Comparison of ENCODE assay signal across 1 mouse cellular context in the genomic region with DNA sequence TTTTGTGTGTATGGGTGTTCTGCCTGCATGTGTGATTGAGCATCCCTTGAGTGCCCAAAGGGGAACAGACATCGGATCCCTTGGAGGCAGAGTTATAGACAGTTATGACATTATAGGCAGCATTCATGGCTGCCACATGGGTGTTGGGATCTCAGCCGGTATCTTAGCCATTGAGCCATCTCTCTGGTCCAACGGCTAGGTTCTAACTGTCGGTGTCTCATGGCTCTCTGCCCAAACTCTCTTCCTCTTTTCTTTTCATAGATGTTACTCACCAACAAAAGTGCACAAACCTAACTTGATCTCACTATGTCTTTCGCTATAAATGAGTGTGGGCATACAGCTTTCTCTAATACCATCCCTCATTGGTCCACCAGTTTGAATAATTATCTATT.
TF ChIP-seq lines count a peak whose summit lies in the region.

No protein-coding gene starts in this region.

TF ChIP-seq in MEL, 35 proteins besides CTCF, POLR2A, EP300 and RAD21 (continued from another document):
- TF ChIP-seq UBTF (IDR thresholded peaks at IDR 0.05; ENCODE audit: borderline replicate concordance, insufficient read depth, low read depth, low read length): no peak
- peak; percentile 100 for TF ChIP-seq MYB (IDR thresholded peaks at IDR 0.05; ENCODE audit: low read depth, low read length)
- no peak for TF ChIP-seq CHD2 (IDR thresholded peaks at IDR 0.05; ENCODE audit: low read length)
- TF ChIP-seq NELFE (IDR thresholded peaks at IDR 0.05; ENCODE audit: low read depth, low read length): peak; percentile 55; the same call in 1 of the 2 replicates
- TF ChIP-seq CHD1 (IDR thresholded peaks at IDR 0.05; ENCODE audit: low read depth, low read length): no peak
- TF ChIP-seq ZKSCAN1 (IDR thresholded peaks at IDR 0.05; ENCODE audit: low read depth, low read length): no peak
- TF ChIP-seq MYC (IDR thresholded peaks at IDR 0.05; ENCODE audit: low read depth, low read length): peak; percentile 91
- no peak; the same call in 1 of the 2 replicates for TF ChIP-seq RCOR1 (IDR thresholded peaks at IDR 0.05; ENCODE audit: low read depth, low read length)
